Mouse (Mus musculus): ENCODE data around the gene Olfr643. TPM values are rescaled to one million over a fixed set of nuclear protein-coding genes. Genes with fewer than 3 reads are reported as not detected.

The Olfr643 gene
- polyA plus RNA-seq, 1 experiment from 2014 or later, result not detected

DNA sequence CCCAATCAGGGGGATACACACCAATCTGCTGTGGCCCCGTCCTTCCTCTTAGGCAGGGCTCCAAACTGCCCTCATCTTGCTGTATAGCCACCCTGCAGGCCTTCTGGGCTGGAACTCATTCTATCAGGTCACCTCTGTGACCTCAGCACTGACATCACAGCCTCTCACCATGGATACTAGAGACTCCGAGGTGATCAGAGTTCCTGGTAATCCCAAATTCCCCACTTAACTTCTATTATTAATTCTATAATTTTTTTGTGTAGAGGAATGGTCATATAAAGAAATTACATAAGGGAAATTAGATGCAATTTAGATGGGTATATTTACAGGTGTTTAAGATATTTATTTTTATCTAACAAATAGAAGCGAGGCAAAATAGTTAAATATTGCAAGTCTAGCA, 6.0 kb upstream of the Olfr643 start, which contains the start of gene Ubqln3:
TSS of gene Ubqln3 (minus strand) at position 101 of the 400 bp plus-strand sequence.
- H3K9ac ChIP-seq (replicated peaks; ENCODE audit: low read depth, low read length), result no peak within 1 kb of the TSS

GRCm38 (mm10) chr7:104129726-104130125, 7.5 kb downstream of the Olfr643 start, which contains the start of gene Ubqln5:
Gene Ubqln5 (minus strand): TSS chr7:104129826.
- no peak within 1 kb of the TSS for H3K27ac ChIP-seq (ENCODE audit: low read length)
- no peaks in the 10 kb centered on the region for H3K27me3 ChIP-seq (ENCODE audit: control insufficient read depth, insufficient read depth, low read length)
- 94% methylated on average over 5 of the region's 5 CpGs for WGBS
- H3K4me2 ChIP-seq (replicated peaks; ENCODE audit: low read depth, low read length), result no peak within 1 kb of the TSS
- H3K4me3 ChIP-seq (ENCODE audit: low read depth, low read length), result no peak within 1 kb of the TSS
- ATAC-seq (ENCODE audit: insufficient number of reproducible peaks, insufficient read depth, low FRiP score, low read depth), result no peak
- no peaks in the 10 kb centered on the region for H3K36me3 ChIP-seq (ENCODE audit: control insufficient read depth, insufficient read depth, low read length)
- H3K9me3 ChIP-seq (ENCODE audit: control insufficient read depth, low read depth, low read length), result no peaks in the 10 kb centered on the region
- no peak within 1 kb of the TSS for H3K9ac ChIP-seq (replicated peaks; ENCODE audit: low read depth, low read length)
- H3K4me1 ChIP-seq (ENCODE audit: control insufficient read depth, insufficient read depth, low read length), result no peaks in the 10 kb centered on the region

More for the DNA sequence above, 6.0 kb upstream of the Olfr643 start, which contains the start of gene Ubqln3:
- H3K9me3 ChIP-seq (ENCODE audit: control insufficient read depth, low read depth, low read length), result no peaks in the 10 kb centered on the region
- H3K36me3 ChIP-seq (ENCODE audit: control insufficient read depth, insufficient read depth, low read length), result no peaks in the 10 kb centered on the region
- H3K27ac ChIP-seq (ENCODE audit: low read length), result no peak within 1 kb of the TSS
- no peaks in the 10 kb centered on the region for H3K4me1 ChIP-seq (ENCODE audit: control insufficient read depth, insufficient read depth, low read length)
- H3K4me3 ChIP-seq (ENCODE audit: low read depth, low read length), result no peak within 1 kb of the TSS
- H3K4me2 ChIP-seq (replicated peaks; ENCODE audit: low read depth, low read length), result no peak within 1 kb of the TSS
- 77% methylated on average over 3 of the region's 3 CpGs for WGBS
- no peaks in the 10 kb centered on the region for H3K27me3 ChIP-seq (ENCODE audit: control insufficient read depth, insufficient read depth, low read length)
- no peak for ATAC-seq (ENCODE audit: insufficient number of reproducible peaks, insufficient read depth, low FRiP score, low read depth)

DNA sequence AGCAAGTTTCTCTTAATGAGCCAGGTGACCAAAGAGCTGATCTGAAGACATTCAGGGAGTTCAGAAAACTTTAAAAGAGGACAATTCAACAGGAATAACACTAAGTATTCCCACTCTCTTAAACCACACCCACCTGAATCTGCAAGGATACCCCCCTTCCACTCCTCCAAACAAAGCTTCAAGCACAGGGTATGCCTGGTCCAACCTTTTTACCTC, 32.5 kb downstream of the Olfr643 start, which contains the start of gene Olfr646:
TSS of gene Olfr646 (plus strand) at position 117 of the 216 bp plus-strand sequence.
- Histone ChIP-seq H3K9me3 (ENCODE audit: control insufficient read depth, low read depth, low read length) (no peaks in the 10 kb centered on the region), H3K27me3 (ENCODE audit: control insufficient read depth, insufficient read depth, low read length) (no peaks in the 10 kb centered on the region), H3K9ac (replicated peaks; ENCODE audit: low read depth, low read length) (no peak within 1 kb of the TSS), H3K36me3 (ENCODE audit: control insufficient read depth, insufficient read depth, low read length) (no peaks in the 10 kb centered on the region), H3K4me1 (ENCODE audit: control insufficient read depth, insufficient read depth, low read length) (no peaks in the 10 kb centered on the region), H3K27ac (ENCODE audit: low read length) (no peak within 1 kb of the TSS), H3K4me2 (replicated peaks; ENCODE audit: low read depth, low read length) (no peak within 1 kb of the TSS), H3K4me3 (ENCODE audit: low read depth, low read length) (no peak within 1 kb of the TSS)
- no peak for ATAC-seq (ENCODE audit: insufficient number of reproducible peaks, insufficient read depth, low FRiP score, low read depth)

- Histone ChIP-seq H3K9ac (replicated peaks; ENCODE audit: low read depth, low read length) (no peak overlapping the region), H3K27ac (ENCODE audit: low read length) (no peak overlapping the region), H3K4me1 (ENCODE audit: control insufficient read depth, insufficient read depth, low read length) (no peaks in the 10 kb centered on the region), H3K4me3 (ENCODE audit: low read depth, low read length) (no peak overlapping the region), H3K9me3 (ENCODE audit: control insufficient read depth, low read depth, low read length) (no peaks in the 10 kb centered on the region), H3K36me3 (ENCODE audit: control insufficient read depth, insufficient read depth, low read length) (no peaks in the 10 kb centered on the region), H3K27me3 (ENCODE audit: control insufficient read depth, insufficient read depth, low read length) (no peaks in the 10 kb centered on the region), H3K4me2 (replicated peaks; ENCODE audit: low read depth, low read length) (no peak overlapping the region)
- 63% methylated on average over 4 of the region's 4 CpGs for WGBS
- no peak for ATAC-seq (ENCODE audit: insufficient number of reproducible peaks, insufficient read depth, low FRiP score, low read depth)
These were observed 33.1 kb downstream of the Olfr643 start for GRCm38 (mm10) chr7:104103913-104104756.

DNA sequence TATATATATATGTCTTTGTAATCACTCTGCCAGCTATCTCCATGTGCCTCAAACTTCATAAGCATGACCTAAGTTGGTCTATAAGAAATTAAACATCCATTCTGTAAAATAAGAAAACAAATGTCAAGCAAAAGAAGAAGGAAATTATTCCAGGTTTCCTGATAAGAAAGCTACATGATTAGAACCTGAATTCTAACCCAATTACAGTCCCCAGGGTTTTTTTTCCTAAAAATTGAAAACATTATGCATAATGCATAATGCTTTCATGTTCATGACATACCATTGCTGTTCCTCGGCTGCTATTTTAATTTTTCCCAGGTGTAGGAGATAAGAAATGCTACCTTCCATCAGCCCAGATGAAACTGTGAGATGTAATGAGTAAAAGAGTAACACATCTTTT, 51.8 kb downstream of the Olfr643 start, which contains the start of gene Olfr645:
TSS of gene Olfr645 (minus strand) at position 101 of the 400 bp plus-strand sequence.
- Histone ChIP-seq H3K9ac (replicated peaks; ENCODE audit: low read depth, low read length) (no peak within 1 kb of the TSS), H3K27ac (ENCODE audit: low read length) (no peak within 1 kb of the TSS), H3K4me1 (ENCODE audit: control insufficient read depth, insufficient read depth, low read length) (no peaks in the 10 kb centered on the region), H3K27me3 (ENCODE audit: control insufficient read depth, insufficient read depth, low read length) (no peaks in the 10 kb centered on the region), H3K4me2 (replicated peaks; ENCODE audit: low read depth, low read length) (no peak within 1 kb of the TSS), H3K9me3 (ENCODE audit: control insufficient read depth, low read depth, low read length) (no peaks in the 10 kb centered on the region), H3K36me3 (ENCODE audit: control insufficient read depth, insufficient read depth, low read length) (no peaks in the 10 kb centered on the region), H3K4me3 (ENCODE audit: low read depth, low read length) (no peak within 1 kb of the TSS)
- ATAC-seq (ENCODE audit: insufficient number of reproducible peaks, insufficient read depth, low FRiP score, low read depth), result no peak
- WGBS, result 76% methylated on average over 1 of the region's 1 CpGs

DNA sequence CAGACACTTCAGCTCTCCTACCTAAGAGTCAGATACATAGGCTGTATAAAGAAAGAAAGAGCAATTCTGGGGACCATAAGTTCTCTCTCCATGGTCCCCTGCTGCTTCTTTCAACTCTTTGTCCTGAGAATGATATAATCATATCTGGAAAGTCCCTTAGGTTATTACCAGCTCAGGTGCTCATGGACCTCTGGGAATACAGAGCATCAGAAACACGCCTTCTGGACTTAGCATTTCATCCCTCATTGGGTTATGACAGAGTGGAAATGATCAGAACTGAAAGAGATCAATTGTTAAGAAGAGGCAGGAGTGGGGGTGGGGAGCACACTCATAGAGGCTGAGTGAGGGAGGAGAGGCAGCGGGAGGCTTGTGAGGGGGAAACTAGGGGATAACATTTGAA, 65.4 kb downstream of the Olfr643 start, which contains the start of gene Olfr644:
TSS of gene Olfr644 (minus strand) at position 101 of the 400 bp plus-strand sequence.
- ATAC-seq (ENCODE audit: insufficient number of reproducible peaks, insufficient read depth, low FRiP score, low read depth), result no peak
- WGBS, result 74% methylated on average over 2 of the region's 2 CpGs
- Histone ChIP-seq H3K4me1 (ENCODE audit: control insufficient read depth, insufficient read depth, low read length) (no peaks in the 10 kb centered on the region), H3K9me3 (ENCODE audit: control insufficient read depth, low read depth, low read length) (no peaks in the 10 kb centered on the region), H3K4me2 (replicated peaks; ENCODE audit: low read depth, low read length) (no peak within 1 kb of the TSS), H3K27me3 (ENCODE audit: control insufficient read depth, insufficient read depth, low read length) (no peaks in the 10 kb centered on the region), H3K9ac (replicated peaks; ENCODE audit: low read depth, low read length) (no peak within 1 kb of the TSS), H3K36me3 (ENCODE audit: control insufficient read depth, insufficient read depth, low read length) (no peaks in the 10 kb centered on the region), H3K4me3 (ENCODE audit: low read depth, low read length) (no peak within 1 kb of the TSS), H3K27ac (ENCODE audit: low read length) (no peak within 1 kb of the TSS)

DNA sequence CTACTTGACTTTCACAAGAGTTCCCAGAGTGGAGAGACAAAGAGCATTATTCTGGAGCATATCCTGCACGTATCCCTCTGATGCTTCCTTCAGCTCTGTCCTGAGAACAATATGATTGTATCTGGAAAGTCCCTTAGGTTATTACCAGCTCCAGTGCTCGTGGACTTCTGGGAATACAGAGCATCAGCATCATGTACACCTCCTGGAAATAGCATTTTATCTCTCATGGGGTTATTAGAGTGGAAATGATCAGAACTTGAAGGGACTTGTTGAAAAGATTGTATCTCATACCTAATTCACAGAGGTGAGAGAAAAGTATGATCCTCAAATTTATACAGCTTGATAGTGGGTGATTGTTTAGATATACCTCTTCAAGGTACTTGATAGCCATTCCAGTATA, 75.9 kb downstream of the Olfr643 start, which contains the start of gene 4930516K23Rik:
TSS of gene 4930516K23Rik (minus strand) at position 101 of the 400 bp plus-strand sequence.
- Histone ChIP-seq H3K36me3 (ENCODE audit: control insufficient read depth, insufficient read depth, low read length) (no peaks in the 10 kb centered on the region), H3K27ac (ENCODE audit: low read length) (no peak within 1 kb of the TSS), H3K4me2 (replicated peaks; ENCODE audit: low read depth, low read length) (no peak within 1 kb of the TSS), H3K27me3 (ENCODE audit: control insufficient read depth, insufficient read depth, low read length) (no peaks in the 10 kb centered on the region), H3K4me1 (ENCODE audit: control insufficient read depth, insufficient read depth, low read length) (no peaks in the 10 kb centered on the region), H3K9me3 (ENCODE audit: control insufficient read depth, low read depth, low read length) (no peaks in the 10 kb centered on the region), H3K9ac (replicated peaks; ENCODE audit: low read depth, low read length) (no peak within 1 kb of the TSS), H3K4me3 (ENCODE audit: low read depth, low read length) (no peak within 1 kb of the TSS)
- 56% methylated on average over 2 of the region's 2 CpGs for WGBS
- no peak for ATAC-seq (ENCODE audit: insufficient number of reproducible peaks, insufficient read depth, low FRiP score, low read depth)

DNA sequence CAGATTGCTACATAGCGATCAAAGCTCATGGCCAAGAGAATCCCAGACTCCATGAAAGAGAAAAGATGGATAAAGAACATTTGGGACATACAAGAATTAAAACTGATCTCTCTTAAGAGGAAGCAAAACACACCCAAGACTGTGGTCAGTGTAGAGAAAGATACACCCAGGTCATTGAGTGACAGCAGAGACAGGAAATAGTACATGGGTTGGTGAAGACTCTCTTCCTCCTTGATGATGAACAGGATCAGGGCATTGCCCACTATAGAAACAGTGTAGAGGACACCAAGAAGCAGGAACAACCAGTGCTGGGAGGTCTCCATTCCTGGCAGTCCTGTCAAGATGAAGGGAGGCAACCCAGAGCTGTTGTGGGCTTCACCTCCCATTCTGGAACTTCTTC, 78.0 kb downstream of the Olfr643 start:
- no peaks in the 10 kb centered on the region for H3K36me3 ChIP-seq (ENCODE audit: control insufficient read depth, insufficient read depth, low read length)
- no peak for ATAC-seq (ENCODE audit: insufficient number of reproducible peaks, insufficient read depth, low FRiP score, low read depth)
- H3K4me3 ChIP-seq (ENCODE audit: low read depth, low read length), result no peak overlapping the region
- H3K27me3 ChIP-seq (ENCODE audit: control insufficient read depth, insufficient read depth, low read length), result no peaks in the 10 kb centered on the region
- no peaks in the 10 kb centered on the region for H3K4me1 ChIP-seq (ENCODE audit: control insufficient read depth, insufficient read depth, low read length)
- H3K4me2 ChIP-seq (replicated peaks; ENCODE audit: low read depth, low read length), result no peak overlapping the region
- no peak overlapping the region for H3K9ac ChIP-seq (replicated peaks; ENCODE audit: low read depth, low read length)
- WGBS, result 100% methylated on average over 1 of the region's 1 CpGs
- H3K9me3 ChIP-seq (ENCODE audit: control insufficient read depth, low read depth, low read length), result no peaks in the 10 kb centered on the region
- no peak overlapping the region for H3K27ac ChIP-seq (ENCODE audit: low read length)
